Mouse (Mus musculus): ENCODE measurements around the gene Cox20. TPM values are rescaled to one million over a fixed set of nuclear protein-coding genes. Genes with fewer than 3 reads are reported as not detected.
"Not testable (repeated sequence)": the region's sequence is repeated elsewhere in the genome, so short reads cannot be mapped to it uniquely, and the experiment has no call there.

Gene Cox20
- polyA plus RNA-seq, 1 experiment = 82.0 TPM

- TF ChIP-seq CTCF (IDR thresholded peaks at IDR 0.05; ENCODE audit: borderline replicate concordance, extremely low read depth, insufficient read depth, insufficient read length) = no peak
- no peak for TF ChIP-seq POLR2A (IDR thresholded peaks at IDR 0.05; ENCODE audit: borderline replicate concordance, extremely low read depth, insufficient read depth, insufficient read length, poor library complexity, severe bottlenecking)
- DNase-seq (ENCODE audit: low read depth) = peak; percentile 66
Observed at GRCm38 (mm10) chr1:178338318-178338641, 19.4 kb downstream of the Cox20 start.

GRCm38 (mm10) chr1:178340213-178340612, 21.3 kb downstream of the Cox20 start:
- TF ChIP-seq POLR2A (IDR thresholded peaks at IDR 0.05; ENCODE audit: borderline replicate concordance, extremely low read depth, insufficient read depth, insufficient read length, poor library complexity, severe bottlenecking) = no peak
- no peak for TF ChIP-seq CTCF (IDR thresholded peaks at IDR 0.05; ENCODE audit: borderline replicate concordance, extremely low read depth, insufficient read depth, insufficient read length)
- no peak for DNase-seq (ENCODE audit: low read depth)

GRCm38 (mm10) chr1:178341435-178341834, 22.5 kb downstream of the Cox20 start:
- no peak for DNase-seq (ENCODE audit: low read depth)
- no peak for TF ChIP-seq POLR2A (IDR thresholded peaks at IDR 0.05; ENCODE audit: borderline replicate concordance, extremely low read depth, insufficient read depth, insufficient read length, poor library complexity, severe bottlenecking)
- TF ChIP-seq CTCF (IDR thresholded peaks at IDR 0.05; ENCODE audit: borderline replicate concordance, extremely low read depth, insufficient read depth, insufficient read length) = no peak

- no peak for DNase-seq (ENCODE audit: low read depth)
- TF ChIP-seq CTCF (IDR thresholded peaks at IDR 0.05; ENCODE audit: borderline replicate concordance, extremely low read depth, insufficient read depth, insufficient read length) (no peak), POLR2A (IDR thresholded peaks at IDR 0.05; ENCODE audit: borderline replicate concordance, extremely low read depth, insufficient read depth, insufficient read length, poor library complexity, severe bottlenecking) (no peak)
Observed at GRCm38 (mm10) chr1:178342063-178342462, 23.1 kb downstream of the Cox20 start.

- no peak for TF ChIP-seq CTCF (IDR thresholded peaks at IDR 0.05; ENCODE audit: borderline replicate concordance, extremely low read depth, insufficient read depth, insufficient read length)
- no peak for TF ChIP-seq POLR2A (IDR thresholded peaks at IDR 0.05; ENCODE audit: borderline replicate concordance, extremely low read depth, insufficient read depth, insufficient read length, poor library complexity, severe bottlenecking)
- DNase-seq (ENCODE audit: low read depth) = no peak
Observed at GRCm38 (mm10) chr1:178342612-178343011, 23.7 kb downstream of the Cox20 start.

GRCm38 (mm10) chr1:178344071-178344805, 25.3 kb downstream of the Cox20 start:
- DNase-seq (ENCODE audit: low read depth) = not testable (repeated sequence)

- TF ChIP-seq POLR2A (IDR thresholded peaks at IDR 0.05; ENCODE audit: borderline replicate concordance, extremely low read depth, insufficient read depth, insufficient read length, poor library complexity, severe bottlenecking) (no peak), CTCF (IDR thresholded peaks at IDR 0.05; ENCODE audit: borderline replicate concordance, extremely low read depth, insufficient read depth, insufficient read length) (no peak)
- DNase-seq (ENCODE audit: low read depth) = no peak
Observed at GRCm38 (mm10) chr1:178350792-178351191, 31.9 kb downstream of the Cox20 start.

- peak; percentile 10; the same call in 1 of the 2 replicates for TF ChIP-seq CTCF (IDR thresholded peaks at IDR 0.05; ENCODE audit: borderline replicate concordance, extremely low read depth, insufficient read depth, insufficient read length)
- no peak for TF ChIP-seq POLR2A (IDR thresholded peaks at IDR 0.05; ENCODE audit: borderline replicate concordance, extremely low read depth, insufficient read depth, insufficient read length, poor library complexity, severe bottlenecking)
- DNase-seq (ENCODE audit: low read depth) = peak; percentile 26
Observed at GRCm38 (mm10) chr1:178351643-178352042, 32.7 kb downstream of the Cox20 start.

- TF ChIP-seq POLR2A (IDR thresholded peaks at IDR 0.05; ENCODE audit: borderline replicate concordance, extremely low read depth, insufficient read depth, insufficient read length, poor library complexity, severe bottlenecking) (no peak), CTCF (IDR thresholded peaks at IDR 0.05; ENCODE audit: borderline replicate concordance, extremely low read depth, insufficient read depth, insufficient read length) (no peak)
Observed at GRCm38 (mm10) chr1:178354576-178354975, 35.6 kb downstream of the Cox20 start.

GRCm38 (mm10) chr1:178357776-178358710, 39.1 kb downstream of the Cox20 start:
- TF ChIP-seq POLR2A (IDR thresholded peaks at IDR 0.05; ENCODE audit: borderline replicate concordance, extremely low read depth, insufficient read depth, insufficient read length, poor library complexity, severe bottlenecking) (no peak), CTCF (IDR thresholded peaks at IDR 0.05; ENCODE audit: borderline replicate concordance, extremely low read depth, insufficient read depth, insufficient read length) (no peak)
- DNase-seq (ENCODE audit: low read depth) = peak; percentile 41

More at GRCm38 (mm10) chr1:178354576-178354975, 35.6 kb downstream of the Cox20 start:
- no peak for DNase-seq (ENCODE audit: low read depth)

GRCm38 (mm10) chr1:178360264-178360663, 41.3 kb downstream of the Cox20 start:
- no peak for DNase-seq (ENCODE audit: low read depth)
- no peak for TF ChIP-seq POLR2A (IDR thresholded peaks at IDR 0.05; ENCODE audit: borderline replicate concordance, extremely low read depth, insufficient read depth, insufficient read length, poor library complexity, severe bottlenecking)
- TF ChIP-seq CTCF (IDR thresholded peaks at IDR 0.05; ENCODE audit: borderline replicate concordance, extremely low read depth, insufficient read depth, insufficient read length) = no peak
